Mouse (Mus musculus): ENCODE data around the gene Zar1l. TPM values are rescaled to one million over a fixed set of nuclear protein-coding genes. Genes with fewer than 3 reads are reported as not detected.

Gene Zar1l
- total RNA-seq (2021), result 1 to 10 TPM; 1.3 to 1.4 TPM

DNA sequence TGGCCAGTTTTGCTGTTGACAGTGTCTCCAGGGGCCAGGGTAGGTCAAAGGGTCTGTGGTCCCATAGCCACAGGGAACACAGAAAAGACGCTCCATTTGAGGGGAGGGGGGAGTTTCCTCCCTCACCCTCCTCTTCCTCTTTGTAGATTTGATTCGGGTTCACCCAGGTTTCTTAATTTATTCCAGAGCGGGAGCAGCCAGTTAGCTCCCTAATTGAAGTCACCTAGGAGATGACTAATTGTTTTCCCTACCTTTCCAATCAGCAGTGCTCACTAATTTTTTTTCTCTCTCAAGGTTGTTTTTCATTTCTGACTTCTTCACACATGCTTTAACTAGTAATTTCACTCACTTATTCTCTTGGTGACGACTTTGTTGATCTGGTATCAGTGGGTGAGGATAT is at the start of gene Zar1l:
TSS of gene Zar1l (minus strand) at position 101 of the 400 bp plus-strand sequence.
- intact Hi-C loops (cut with DNase I), result no loop called here
- DNase-seq (ENCODE audit: extremely low spot score in 1 of 2, low spot score in 2 of 2), result no peak

DNA sequence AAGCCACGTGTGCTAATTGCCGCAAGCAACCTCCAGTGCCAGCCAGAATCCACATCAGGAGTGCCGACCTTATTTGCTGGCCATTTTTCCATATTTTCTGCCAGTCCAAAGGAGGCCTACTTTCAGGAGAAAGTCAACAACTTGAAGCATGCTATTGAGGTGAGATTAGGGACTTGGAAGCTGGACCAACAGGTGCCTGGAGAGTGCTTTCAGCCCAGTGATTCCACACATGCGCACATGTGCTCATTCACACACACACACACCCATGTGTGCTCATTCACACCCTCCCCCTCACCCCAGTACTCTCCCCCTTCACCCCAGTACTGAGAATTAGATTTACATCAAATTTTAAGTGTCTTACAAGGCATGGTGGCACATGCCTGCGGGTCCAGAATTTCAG is 49.0 kb upstream of the Zar1l start:
- DNase-seq (ENCODE audit: extremely low spot score in 1 of 2, low spot score in 2 of 2), result no peak
- intact Hi-C loops (cut with DNase I), result no loop called here

GRCm38 (mm10) chr5:150566226-150566625 is 48.3 kb upstream of the Zar1l start:
- peak in 1 of 2 experiments; percentile 49 for DNase-seq (ENCODE audit: extremely low spot score in 1 of 2, low spot score in 2 of 2)
- intact Hi-C loops (cut with DNase I), result no loop called here

DNA sequence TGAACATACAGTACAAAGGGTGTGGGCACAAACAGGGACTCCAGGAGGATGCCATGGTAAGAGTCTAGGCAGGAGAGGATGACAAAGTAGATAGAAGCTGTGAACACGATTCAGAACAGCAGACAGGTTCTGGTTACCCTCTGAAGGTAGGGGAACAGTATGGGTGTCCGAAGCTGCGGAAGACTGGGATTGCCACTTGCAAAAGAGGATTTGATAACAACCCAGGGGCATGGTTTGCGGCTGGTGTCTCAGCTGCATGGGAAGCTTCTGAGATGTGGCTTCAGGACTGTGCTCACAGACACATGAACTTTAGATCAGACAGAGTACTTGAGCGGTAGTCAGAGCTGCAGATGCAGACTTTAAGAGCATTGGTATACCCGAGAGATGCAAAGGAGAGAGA is 46.5 kb upstream of the Zar1l start:
- intact Hi-C loops (cut with DNase I), result no loop called here

GRCm38 (mm10) chr5:150561783-150562182 is 43.8 kb upstream of the Zar1l start:
- intact Hi-C loops (cut with DNase I), result no loop called here
- no peak for DNase-seq (ENCODE audit: extremely low spot score in 1 of 2, low spot score in 2 of 2)

More for the DNA sequence above, 46.5 kb upstream of the Zar1l start:
- no peak for DNase-seq (ENCODE audit: extremely low spot score in 1 of 2, low spot score in 2 of 2)

- intact Hi-C loops (cut with DNase I), result no loop called here
- DNase-seq (ENCODE audit: extremely low spot score in 1 of 2, low spot score in 2 of 2), result no peak
Measured at GRCm38 (mm10) chr5:150561376-150561775, 43.4 kb upstream of the Zar1l start.

DNA sequence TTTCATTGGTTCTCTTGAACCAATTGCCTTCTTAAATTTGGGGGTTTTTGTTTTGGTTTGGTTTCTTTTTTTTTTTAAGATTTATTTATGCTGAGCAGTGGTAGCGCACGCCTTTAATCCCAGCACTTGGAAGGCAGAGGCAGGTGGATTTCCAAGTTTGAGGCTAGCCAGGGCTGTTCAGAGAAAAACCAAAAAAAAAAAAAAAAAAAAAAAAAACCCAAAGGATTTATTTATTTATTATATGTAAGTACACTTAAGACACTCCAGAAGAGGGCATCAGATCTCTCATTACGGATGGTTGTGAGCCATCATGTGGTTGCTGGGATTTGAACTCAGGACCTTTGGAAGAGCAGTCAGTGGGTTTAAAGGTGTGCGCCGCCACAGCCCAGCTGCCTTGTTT is 42.9 kb upstream of the Zar1l start:
- intact Hi-C loops (cut with DNase I), result no loop called here
- no peak for DNase-seq (ENCODE audit: extremely low spot score in 1 of 2, low spot score in 2 of 2)

GRCm38 (mm10) chr5:150559519-150560103 is 41.6 kb upstream of the Zar1l start:
- intact Hi-C loops (cut with DNase I), result no loop called here
- no peak for DNase-seq (ENCODE audit: extremely low spot score in 1 of 2, low spot score in 2 of 2)

GRCm38 (mm10) chr5:150551637-150552036 is 33.7 kb upstream of the Zar1l start:
- intact Hi-C loops (cut with DNase I), result no loop called here
- no peak for DNase-seq (ENCODE audit: extremely low spot score in 1 of 2, low spot score in 2 of 2)

DNA sequence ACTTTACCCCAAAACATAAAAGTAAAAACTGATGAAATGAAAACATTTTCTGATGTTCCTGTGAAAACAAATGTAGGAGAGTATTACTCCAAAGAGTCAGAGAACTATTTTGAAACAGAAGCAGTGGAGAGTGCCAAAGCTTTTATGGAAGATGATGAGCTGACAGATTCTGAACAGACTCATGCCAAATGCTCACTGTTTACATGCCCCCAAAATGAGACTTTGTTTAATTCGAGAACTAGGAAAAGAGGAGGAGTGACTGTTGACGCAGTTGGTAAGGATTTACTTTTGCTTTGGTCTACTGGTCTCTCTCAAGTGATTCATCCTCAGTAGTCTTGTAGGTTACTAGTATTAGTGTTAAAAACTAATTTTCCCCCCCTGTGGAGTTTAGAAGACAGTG is 25.2 kb upstream of the Zar1l start:
- no peak for DNase-seq (ENCODE audit: extremely low spot score in 1 of 2, low spot score in 2 of 2)
- intact Hi-C loops (cut with DNase I), result no loop called here

- no peak for DNase-seq (ENCODE audit: extremely low spot score in 1 of 2, low spot score in 2 of 2)
- intact Hi-C loops (cut with DNase I), result no loop called here
Measured at GRCm38 (mm10) chr5:150541302-150541701, 23.3 kb upstream of the Zar1l start.

DNA sequence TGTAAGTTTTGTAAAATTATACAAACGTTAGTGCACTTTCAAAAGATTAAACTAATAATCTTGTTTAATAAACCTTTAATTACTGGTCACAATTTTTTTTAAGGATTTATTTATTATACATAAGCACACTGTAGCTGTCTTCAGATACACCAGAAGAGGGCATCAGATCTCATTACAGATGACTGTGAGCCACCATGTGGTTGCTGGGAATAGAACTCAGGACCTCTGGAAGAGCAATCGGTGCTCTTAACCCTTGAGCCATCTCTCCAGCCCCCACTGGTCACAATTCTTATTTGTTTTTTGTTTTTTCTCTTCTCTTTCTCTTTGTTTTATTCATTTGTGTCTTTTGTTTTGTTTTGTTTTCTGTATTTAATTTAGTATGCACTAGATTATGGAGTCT is 7.3 kb upstream of the Zar1l start:
- DNase-seq (ENCODE audit: extremely low spot score in 1 of 2, low spot score in 2 of 2), result no peak
- intact Hi-C loops (cut with DNase I), result no loop called here

GRCm38 (mm10) chr5:150522867-150523234 is 4.9 kb upstream of the Zar1l start:
- DNase-seq (ENCODE audit: extremely low spot score in 1 of 2, low spot score in 2 of 2), result no peak
- intact Hi-C loops (cut with DNase I), result loop anchor here (2.0 kb wide), 1 partner anchor 142 kb away; no protein-coding TSS in a partner anchor

GRCm38 (mm10) chr5:150521937-150522866 is 4.2 kb upstream of the Zar1l start, which contains the start of gene Brca2:
Brca2 (plus strand) TSS chr5:150522630.
- DNase-seq (ENCODE audit: extremely low spot score in 1 of 2, low spot score in 2 of 2), result peak; percentile 86 to 95
- intact Hi-C loops (cut with DNase I), result loop anchor here (2.0 kb wide), 1 partner anchor 143 kb away; no protein-coding TSS in a partner anchor

- no peak for DNase-seq (ENCODE audit: extremely low spot score in 1 of 2, low spot score in 2 of 2)
- intact Hi-C loops (cut with DNase I), result no loop called here
Measured at GRCm38 (mm10) chr5:150519551-150519950, 1.6 kb upstream of the Zar1l start.

- DNase-seq (ENCODE audit: extremely low spot score in 1 of 2, low spot score in 2 of 2), result no peak
- intact Hi-C loops (cut with DNase I), result no loop called here
Measured at GRCm38 (mm10) chr5:150514027-150514426, 3.9 kb downstream of the Zar1l start.

DNA sequence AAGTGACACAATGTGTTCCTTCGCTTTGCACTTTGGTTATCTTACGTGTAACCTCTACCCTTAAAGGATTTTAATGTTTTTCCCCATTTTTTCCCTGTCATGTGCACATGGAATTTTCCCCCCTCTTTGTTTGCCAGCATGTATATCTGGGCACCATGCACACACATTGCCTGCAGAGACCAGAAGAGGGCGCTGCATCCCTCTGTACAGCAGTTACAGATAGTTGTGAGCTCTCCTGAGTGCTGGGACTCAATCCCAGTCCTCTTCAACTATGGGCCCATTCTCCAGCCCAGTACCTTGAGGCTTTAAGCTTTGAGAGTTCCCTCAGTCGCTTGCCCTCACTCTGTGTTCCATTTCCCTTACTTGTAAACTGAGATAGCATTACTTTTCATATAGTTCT is 4.7 kb downstream of the Zar1l start:
- intact Hi-C loops (cut with DNase I), result no loop called here
- DNase-seq (ENCODE audit: extremely low spot score in 1 of 2, low spot score in 2 of 2), result no peak

- intact Hi-C loops (cut with DNase I), result no loop called here
Measured at GRCm38 (mm10) chr5:150510451-150511225, 7.3 kb downstream of the Zar1l start.

GRCm38 (mm10) chr5:150495792-150496191 is 22.2 kb downstream of the Zar1l start:
- intact Hi-C loops (cut with DNase I), result no loop called here
- peak in 1 of 2 experiments; percentile 32 for DNase-seq (ENCODE audit: extremely low spot score in 1 of 2, low spot score in 2 of 2)

More at GRCm38 (mm10) chr5:150510451-150511225, 7.3 kb downstream of the Zar1l start:
- DNase-seq (ENCODE audit: extremely low spot score in 1 of 2, low spot score in 2 of 2), result no peak

Measured in left cerebral cortex, postnatal 10 days (tissue).